Mouse (Mus musculus): ENCODE measurements around the gene Cyp24a1.

Cyp24a1 gene

GRCm38 (mm10) chr2:170436204-170436603 is 60.7 kb downstream of the Cyp24a1 start:
- DNase-seq (ENCODE audit: low read depth): no peak

Data from c-Kit-positive CD71-positive TER-119-negative erythroid progenitor cells, embryonic 14.5 days (primary cell).